Mouse (Mus musculus): ENCODE measurements around the gene Hoxa4.

Gene Hoxa4

DNA sequence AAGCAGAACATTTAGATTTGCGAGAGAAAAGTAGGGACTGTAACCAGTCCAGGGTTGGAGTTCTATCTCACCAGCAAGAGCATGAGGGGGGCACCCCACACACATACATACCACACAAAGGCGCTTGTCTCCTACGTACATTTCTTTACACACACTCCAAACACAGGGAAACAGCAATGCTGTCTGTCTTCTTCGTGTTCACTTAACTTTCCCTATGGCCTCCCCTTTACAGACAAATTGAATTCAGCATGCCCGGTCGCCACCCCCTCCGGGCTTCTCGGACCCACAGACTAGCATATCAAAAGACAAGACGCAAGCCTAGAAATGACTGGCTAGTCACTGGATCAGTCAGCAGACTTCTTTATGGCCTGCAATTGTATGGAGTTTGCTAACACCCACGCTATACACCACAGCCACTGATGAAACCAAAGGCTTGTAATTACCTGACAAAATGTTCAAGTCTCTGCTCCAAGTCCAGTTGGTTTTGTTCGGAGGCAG, 11.3 kb downstream of the Hoxa4 start:
- DNase-seq (ENCODE audit: low spot score) = no peak

- no peak for DNase-seq (ENCODE audit: low spot score)
These were observed 11.9 kb downstream of the Hoxa4 start for GRCm38 (mm10) chr6:52179690-52180089.

- no peak for DNase-seq (ENCODE audit: low spot score)
These were observed 12.5 kb downstream of the Hoxa4 start for GRCm38 (mm10) chr6:52178918-52179665.

- DNase-seq (ENCODE audit: low spot score) = no peak
These were observed 13.7 kb downstream of the Hoxa4 start for GRCm38 (mm10) chr6:52177806-52178205.

DNA sequence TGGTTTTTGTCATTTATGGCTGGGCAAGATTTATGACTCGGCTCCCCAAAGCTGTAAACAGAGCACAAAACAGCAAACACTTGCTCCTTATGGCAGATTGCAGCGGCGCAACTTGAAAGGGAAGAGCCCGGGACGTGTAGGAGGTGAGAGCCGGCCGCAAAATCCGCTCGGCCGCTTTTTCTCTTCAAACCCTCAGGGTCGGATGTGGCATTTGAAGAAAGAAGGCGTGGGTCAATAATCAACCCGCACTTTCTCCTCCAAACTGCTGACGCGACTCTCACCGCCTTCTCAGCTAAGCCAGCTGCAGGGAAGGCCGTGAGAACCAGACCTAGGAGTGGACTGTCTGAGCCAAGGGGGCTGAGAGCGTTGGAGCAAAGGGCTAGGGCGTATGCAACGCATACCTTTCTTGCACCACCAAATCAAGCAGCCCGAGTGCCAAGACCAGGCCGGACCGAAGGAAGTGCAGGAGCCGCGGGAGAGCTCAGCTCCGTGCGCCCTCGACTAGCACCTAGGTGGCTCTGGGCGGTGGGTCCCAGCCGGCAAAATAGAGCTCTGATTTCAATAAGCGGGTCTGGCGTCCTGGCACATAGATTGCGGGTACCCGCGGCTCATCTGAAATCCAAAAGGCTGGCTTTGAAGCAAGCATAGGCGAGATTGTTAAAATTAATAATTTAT, 14.4 kb downstream of the Hoxa4 start, which contains the start of gene 5730596B20Rik:
5730596B20Rik (plus strand) TSS at position 438 of the 675 bp plus-strand sequence.
- no peak for DNase-seq (ENCODE audit: low spot score)

GRCm38 (mm10) chr6:52176391-52176790, 15.2 kb downstream of the Hoxa4 start:
- no peak for DNase-seq (ENCODE audit: low spot score)

GRCm38 (mm10) chr6:52175864-52176263, 15.7 kb downstream of the Hoxa4 start:
- DNase-seq (ENCODE audit: low spot score) = no peak

DNA sequence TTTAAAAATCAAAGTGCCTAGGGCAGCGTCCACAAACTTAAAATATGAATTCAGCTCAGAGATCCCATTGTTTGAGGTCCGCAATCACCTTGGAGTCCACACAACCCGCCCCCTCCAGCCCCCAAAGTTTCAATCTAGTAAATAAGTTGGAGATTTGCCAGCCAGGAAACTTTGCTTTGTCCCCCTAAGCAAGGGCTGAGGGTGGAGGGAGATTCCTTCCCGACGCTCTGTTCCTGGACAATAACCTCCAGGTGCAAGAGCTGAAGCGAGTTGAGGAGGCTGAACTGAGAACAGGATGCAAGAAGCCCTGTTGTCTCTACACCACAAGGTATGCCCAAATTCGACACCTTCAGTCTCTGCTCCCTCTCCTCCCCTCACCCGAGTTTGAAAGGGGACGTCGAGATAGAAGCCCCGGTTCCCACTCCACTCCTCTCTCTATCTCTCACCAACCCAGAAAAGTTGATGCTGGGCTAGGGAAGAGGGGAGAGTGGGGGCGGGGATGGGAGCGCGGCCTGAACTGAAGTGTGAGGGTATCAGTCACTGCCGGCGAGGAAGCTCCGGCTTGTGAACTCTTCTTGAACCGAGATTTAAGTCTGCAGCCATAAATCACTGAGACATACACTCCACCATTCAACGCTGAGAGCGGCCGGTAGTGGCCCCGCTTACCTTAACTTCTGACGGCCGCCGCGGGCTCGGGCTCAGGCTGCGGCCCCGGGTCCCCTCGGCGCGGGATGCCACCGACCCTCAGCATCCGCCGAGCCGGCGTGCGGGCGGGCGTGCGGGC, 16.4 kb downstream of the Hoxa4 start:
- no peak for DNase-seq (ENCODE audit: low spot score)

GRCm38 (mm10) chr6:52173648-52174047, 17.9 kb downstream of the Hoxa4 start:
- DNase-seq (ENCODE audit: low spot score) = no peak

GRCm38 (mm10) chr6:52172501-52172900, 19.1 kb downstream of the Hoxa4 start:
- DNase-seq (ENCODE audit: low spot score) = no peak

DNA sequence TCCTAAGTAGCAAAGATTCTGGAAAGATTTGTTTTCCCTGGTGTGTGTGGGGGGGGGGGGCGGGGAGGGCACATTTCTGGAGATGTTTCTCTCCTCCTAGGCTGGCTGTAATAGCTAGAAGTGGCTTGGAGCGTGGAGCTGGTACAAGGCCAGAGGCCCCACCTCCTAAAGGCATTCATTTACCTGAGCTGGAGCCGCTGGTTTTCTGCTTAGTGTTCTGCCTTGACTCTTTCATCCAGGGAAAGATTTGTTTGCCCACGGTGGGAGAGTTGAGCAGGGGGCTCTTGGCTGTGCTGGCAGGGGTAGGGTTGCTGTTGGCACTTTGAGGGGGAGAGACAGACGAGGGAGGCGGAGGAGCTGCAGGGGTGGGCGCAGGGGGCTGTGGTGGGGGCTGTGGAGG, 19.6 kb downstream of the Hoxa4 start:
- no peak for DNase-seq (ENCODE audit: low spot score)

- no peak for DNase-seq (ENCODE audit: low spot score)
These were observed 20.2 kb downstream of the Hoxa4 start for GRCm38 (mm10) chr6:52171331-52171730.

GRCm38 (mm10) chr6:52170898-52171223, 20.7 kb downstream of the Hoxa4 start:
- no peak for DNase-seq (ENCODE audit: low spot score)

DNA sequence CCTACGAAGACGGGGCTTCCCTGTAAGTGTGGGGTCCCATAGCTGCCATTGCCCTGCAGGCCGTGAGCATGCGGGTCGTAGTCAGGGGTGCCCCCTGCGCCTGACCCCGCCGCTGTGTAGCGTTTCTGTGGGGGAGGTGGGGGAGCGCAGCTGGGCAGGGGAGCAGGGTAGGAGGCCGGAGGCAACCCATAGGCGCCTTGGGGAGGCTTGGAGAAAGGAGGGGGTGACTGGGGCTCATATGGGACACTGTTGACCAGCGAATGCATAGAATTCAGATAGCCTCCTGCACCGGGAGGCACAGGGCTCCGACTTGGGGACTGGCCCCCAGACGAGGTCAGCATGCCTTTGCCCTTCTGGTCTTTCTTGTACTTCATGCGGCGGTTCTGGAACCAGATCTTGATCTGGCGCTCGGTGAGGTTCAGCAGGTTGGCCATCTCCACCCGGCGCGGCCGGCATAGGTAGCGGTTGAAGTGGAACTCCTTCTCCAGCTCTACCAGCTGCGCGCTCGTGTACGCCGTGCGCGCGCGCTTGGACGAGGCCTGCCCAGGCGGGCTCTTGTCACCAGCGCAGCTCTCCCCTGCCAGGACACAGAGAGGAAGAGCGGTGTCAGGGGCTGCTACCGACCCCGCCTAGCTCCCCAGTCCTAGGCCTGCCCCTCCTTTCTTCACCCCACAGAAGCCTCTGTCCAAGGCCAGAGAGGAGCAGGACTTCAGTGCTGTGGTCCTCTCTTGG, 21.2 kb downstream of the Hoxa4 start:
- DNase-seq (ENCODE audit: low spot score) = no peak

GRCm38 (mm10) chr6:52169499-52170165, 21.9 kb downstream of the Hoxa4 start:
- no peak for DNase-seq (ENCODE audit: low spot score)

GRCm38 (mm10) chr6:52168191-52169055, 23.1 kb downstream of the Hoxa4 start:
- no peak for DNase-seq (ENCODE audit: low spot score)

- DNase-seq (ENCODE audit: low spot score) = no peak
These were observed 23.8 kb downstream of the Hoxa4 start for GRCm38 (mm10) chr6:52167736-52168161.

DNA sequence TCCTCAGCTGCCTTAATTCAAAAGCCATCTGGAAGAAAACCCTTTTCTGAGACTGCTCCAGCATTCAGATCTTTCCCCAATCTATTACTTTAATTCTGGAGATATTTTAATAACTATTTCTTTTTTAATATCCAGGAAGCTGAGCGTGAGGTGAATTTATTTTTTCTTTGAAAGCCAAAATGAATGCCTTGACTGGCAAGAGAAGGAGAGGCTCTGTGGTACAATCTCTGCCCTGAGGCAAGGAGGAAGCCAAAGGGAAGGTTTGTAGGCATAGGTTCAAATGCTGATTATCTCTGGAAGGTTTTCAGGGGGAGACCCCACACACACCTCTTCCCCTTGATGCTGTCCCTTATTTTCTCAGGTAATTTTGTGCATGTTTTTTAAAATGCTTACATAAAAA, 24.4 kb downstream of the Hoxa4 start:
- DNase-seq (ENCODE audit: low spot score) = no peak

GRCm38 (mm10) chr6:52166431-52167077, 25.0 kb downstream of the Hoxa4 start:
- DNase-seq (ENCODE audit: low spot score) = no peak
